Mouse (Mus musculus) cerebellum, adult 2 months (tissue): Measurements from ENCODE around the gene Garnl3.

ENCODE experiments used
- CTCF ChIP-seq: fragments of 200-500 bp; IDR thresholded peaks from 2 replicates; pipeline ENCODE4 v1.5.1; 2011; ENCODE audit warnings: low read depth, mild to moderate bottlenecking, control low read depth, low read length, moderate library complexity, borderline replicate concordance; ENCODE audit not compliant: insufficient read depth
- POLR2A ChIP-seq: fragments of 200-500 bp; IDR thresholded peaks from 2 replicates; pipeline ENCODE4 v1.6.1; 2011; ENCODE audit warnings: low read length, control low read depth, borderline replicate concordance; ENCODE audit not compliant: insufficient read depth

- TF ChIP-seq POLR2A (no peak), CTCF (no peak)
Observed at GRCm38 (mm10) chr2:32977114-32977513, 154.3 kb downstream of the Garnl3 start.
